8 mouse cellular contexts compared by ENCODE assay signal in the genomic region with DNA sequence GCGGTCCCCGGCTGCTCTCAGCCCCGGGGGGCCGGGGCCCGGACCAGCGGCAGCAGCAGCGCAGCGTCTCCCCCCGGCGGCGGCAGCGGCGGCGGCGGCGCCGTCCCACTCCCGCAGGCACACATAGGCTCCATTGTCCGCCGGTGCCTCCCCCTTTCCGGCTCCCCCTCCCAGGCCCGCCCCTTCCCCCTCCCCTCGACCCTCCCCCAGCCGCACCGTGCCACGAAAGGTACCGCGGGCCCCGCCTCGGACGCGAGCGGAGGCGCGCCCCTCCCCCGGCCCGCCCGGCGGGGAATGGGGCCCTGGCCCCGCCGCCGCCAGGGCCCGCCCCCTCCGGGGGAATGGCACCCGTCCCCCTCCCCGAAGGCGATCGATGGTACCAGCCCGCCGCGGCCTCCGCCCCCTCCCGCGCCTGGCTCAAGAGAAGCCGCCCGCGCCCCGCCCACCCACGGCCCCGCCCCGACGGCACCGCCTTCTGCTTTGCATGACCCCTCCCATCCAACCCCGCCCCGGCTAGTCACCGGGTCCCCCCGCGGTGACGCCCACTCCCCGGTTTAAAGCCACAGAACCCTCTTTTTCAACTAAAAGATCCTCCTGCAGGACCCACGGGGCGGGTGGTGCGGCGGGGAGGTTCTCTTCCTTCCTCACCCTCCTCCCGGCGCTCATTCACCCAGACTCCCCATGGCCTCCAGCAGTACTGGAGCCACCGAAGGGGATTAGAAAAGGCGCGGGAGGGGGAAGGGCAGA.
DNase-seq lines count a peak whose midpoint lies in the region; ATAC-seq and TF ChIP-seq lines count a peak whose summit lies in the region.

No protein-coding gene starts in this region.

- peak overlapping the region; percentile 88 for H3K4me2 ChIP-seq in lung, postnatal 0 days (replicated peaks; ENCODE audit: low read depth, low read length)

- no peak; the same call in 1 of the 2 replicates for TF ChIP-seq RAD21 in MEL (IDR thresholded peaks at IDR 0.05; ENCODE audit: low read depth, low read length)

- DNase-seq in MEL (ENCODE audit: low read depth, low spot score) = peak; percentile 98
- DNase-seq in cerebellum, adult 2 months = peak; percentile 88 to 89
- DNase-seq in forelimb bud, embryonic 11.5 days (ENCODE audit: low read depth, low spot score) = peak; percentile 93
- peak; percentile 98 for DNase-seq in hindbrain, embryonic 10.5 days (ENCODE audit: low spot score)
- DNase-seq in layer of hippocampus, adult 9-11 months = peak; percentile 96
- DNase-seq in lung, postnatal 0 days (ENCODE audit: low spot score) = peak; percentile 97
- DNase-seq in ovary, postnatal 14 days (ENCODE audit: low spot score) = peak; percentile 88
- DNase-seq in thymus, postnatal 14 days = peak; percentile 98

- H3K9ac ChIP-seq in MEL (ENCODE audit: control insufficient read depth, low read depth, low read length, poor library complexity, severe bottlenecking) = peak overlapping the region; percentile 86
- peak overlapping the region; percentile 66 for H3K9ac ChIP-seq in lung, postnatal 0 days (replicated peaks; ENCODE audit: low read depth)

- H3K79me2 ChIP-seq in MEL (ENCODE audit: control insufficient read depth, insufficient read depth, low read length, poor library complexity) = peaks cover 1% of the 10 kb centered on the region; the same call in 1 of the 2 replicates

- peak in 1 of 3 experiments; percentile 23; a peak in 2 of 6 replicates for TF ChIP-seq CTCF in MEL (IDR thresholded peaks at IDR 0.05 in 2 of 3, conservative IDR thresholded peaks at IDR 0.05 in 1 of 3; ENCODE audit: control insufficient read depth in 1 of 3, insufficient read depth in 1 of 3, low read depth in 2 of 3, low read length in 3 of 3, poor library complexity in 1 of 3, severe bottlenecking in 1 of 3)
- TF ChIP-seq CTCF in cerebellum, adult 2 months (IDR thresholded peaks at IDR 0.05; ENCODE audit: borderline replicate concordance, insufficient read depth, low read depth, low read length) = no peak
- peak; percentile 12; the same call in 1 of the 2 replicates for TF ChIP-seq CTCF in lung, postnatal 0 days (IDR thresholded peaks at IDR 0.05)

- peak overlapping the region; percentile 83 to 89 for H3K4me3 ChIP-seq in MEL (ENCODE audit: control insufficient read depth in 1 of 2, insufficient read depth in 1 of 2, low read depth in 2 of 2, low read length in 2 of 2)
- peak overlapping the region; percentile 79 for H3K4me3 ChIP-seq in cerebellum, adult 2 months (replicated peaks; ENCODE audit: insufficient read depth, low read depth, low read length)
- H3K4me3 ChIP-seq in hindbrain, embryonic 10.5 days = peak overlapping the region; percentile 69
- H3K4me3 ChIP-seq in lung, postnatal 0 days (ENCODE audit: low read depth, low read length) = peak overlapping the region; percentile 90

- peak overlapping the region; percentile 65 for H3K27ac ChIP-seq in MEL (ENCODE audit: control insufficient read depth, low read depth, low read length)
- peak overlapping the region; percentile 54; the same call in 1 of the 2 replicates for H3K27ac ChIP-seq in cerebellum, adult 2 months (ENCODE audit: insufficient read depth, low read length)
- peak overlapping the region; percentile 97 for H3K27ac ChIP-seq in hindbrain, embryonic 10.5 days
- H3K27ac ChIP-seq in lung, postnatal 0 days (ENCODE audit: low read length) = peak overlapping the region; percentile 79

- WGBS in cerebellum, adult 2 months = 1% methylated on average over 72 of the region's 79 CpGs
- WGBS in hindbrain, embryonic 10.5 days = 2% methylated on average over 72 of the region's 79 CpGs
- 2% methylated on average over 37 of the region's 79 CpGs for WGBS in lung, postnatal 0 days

- ATAC-seq in lung, postnatal 0 days = peak; percentile 92

- peaks cover 0 to 5% of the 10 kb centered on the region in 2 experiments; a peak in 2 of 4 replicates for H3K36me3 ChIP-seq in MEL (ENCODE audit: control insufficient read depth in 1 of 2, insufficient read depth in 2 of 2, low read length in 2 of 2)
- H3K36me3 ChIP-seq in hindbrain, embryonic 10.5 days = peaks cover 22% of the 10 kb centered on the region
- H3K36me3 ChIP-seq in lung, postnatal 0 days (ENCODE audit: insufficient read depth, low read length) = no peaks in the 10 kb centered on the region

- H3K9me3 ChIP-seq in MEL (replicated peaks; ENCODE audit: insufficient read depth, low read length) = no peaks in the 10 kb centered on the region
- 0 out of 2 replicates have a peak, but pooled peaks cover 3% of the 10 kb centered on the region for H3K9me3 ChIP-seq in hindbrain, embryonic 10.5 days
- H3K9me3 ChIP-seq in lung, postnatal 0 days (ENCODE audit: low read length) = no peaks in the 10 kb centered on the region

- 0 out of 4 replicates have a peak, but pooled peaks of 1 of the 2 experiments have one; percentile 14 for TF ChIP-seq EP300 in MEL (IDR thresholded peaks at IDR 0.05; ENCODE audit: low read depth in 1 of 2, low read length in 2 of 2)
- TF ChIP-seq EP300 in lung, postnatal 0 days (IDR thresholded peaks at IDR 0.05) = no peak

- peak; percentile 55 to 75 for TF ChIP-seq POLR2A in MEL (IDR thresholded peaks at IDR 0.05; ENCODE audit: control insufficient read depth in 1 of 2, insufficient read depth in 1 of 2, low read depth in 1 of 2, low read length in 2 of 2, poor library complexity in 1 of 2)
- TF ChIP-seq POLR2A in cerebellum, adult 2 months (IDR thresholded peaks at IDR 0.05; ENCODE audit: borderline replicate concordance, insufficient read depth, low read length) = peak; percentile 28; the same call in 1 of the 2 replicates

- H3K4me1 ChIP-seq in MEL (ENCODE audit: control insufficient read depth in 1 of 2, insufficient read depth in 2 of 2, low read length in 2 of 2) = peaks cover 3 to 20% of the 10 kb centered on the region in 2 experiments; a peak in 3 of 4 replicates
- no peaks in the 10 kb centered on the region; the same call in 1 of the 2 replicates for H3K4me1 ChIP-seq in cerebellum, adult 2 months (ENCODE audit: control insufficient read depth, insufficient read depth, low read length)
- H3K4me1 ChIP-seq in hindbrain, embryonic 10.5 days (replicated peaks) = peaks cover 51% of the 10 kb centered on the region
- H3K4me1 ChIP-seq in lung, postnatal 0 days (ENCODE audit: insufficient read depth, low read depth, low read length) = no peaks in the 10 kb centered on the region

- H3K27me3 ChIP-seq in MEL (ENCODE audit: control insufficient read depth in 1 of 2, insufficient read depth in 2 of 2, low read length in 2 of 2) = no peaks in the 10 kb centered on the region
- H3K27me3 ChIP-seq in cerebellum, adult 2 months (ENCODE audit: control insufficient read depth, insufficient read depth, low read length) = no peaks in the 10 kb centered on the region
- no peaks in the 10 kb centered on the region for H3K27me3 ChIP-seq in hindbrain, embryonic 10.5 days (ENCODE audit: insufficient read depth, poor library complexity, severe bottlenecking)
- H3K27me3 ChIP-seq in lung, postnatal 0 days (replicated peaks; ENCODE audit: insufficient read depth, low read length) = no peaks in the 10 kb centered on the region

TF ChIP-seq in MEL, 35 proteins besides CTCF, POLR2A, EP300 and RAD21:
- TF ChIP-seq HCFC1 (IDR thresholded peaks at IDR 0.05; ENCODE audit: low read depth, low read length) (peak; percentile 79), POLR2AphosphoS2 (IDR thresholded peaks at IDR 0.05; ENCODE audit: low read length) (peak; percentile 78; the same call in 1 of the 2 replicates), ELF1 (IDR thresholded peaks at IDR 0.05; ENCODE audit: low read depth, low read length) (peak; percentile 47; the same call in 1 of the 2 replicates), SIN3A (IDR thresholded peaks at IDR 0.05; ENCODE audit: low read length) (peak; percentile 94), ETS1 (IDR thresholded peaks at IDR 0.05; ENCODE audit: low read depth, low read length) (no peak), ZC3H11A (IDR thresholded peaks at IDR 0.05; ENCODE audit: low read depth, low read length) (no peak), MAZ (IDR thresholded peaks at IDR 0.05; ENCODE audit: low read depth, low read length) (peak; percentile 96; the same call in 1 of the 2 replicates), ZMIZ1 (IDR thresholded peaks at IDR 0.05; ENCODE audit: low read depth, low read length) (no peak), UBTF (IDR thresholded peaks at IDR 0.05; ENCODE audit: borderline replicate concordance, insufficient read depth, low read depth, low read length) (0 out of 2 replicates have a peak, but pooled peaks have one; percentile 91), ZKSCAN1 (IDR thresholded peaks at IDR 0.05; ENCODE audit: low read depth, low read length) (no peak), NELFE (IDR thresholded peaks at IDR 0.05; ENCODE audit: low read depth, low read length) (peak; percentile 82), TBP (IDR thresholded peaks at IDR 0.05; ENCODE audit: low read depth, low read length) (peak; percentile 73), USF2 (IDR thresholded peaks at IDR 0.05; ENCODE audit: borderline replicate concordance in 1 of 2, insufficient read depth in 1 of 2, low read depth in 1 of 2, low read length in 2 of 2) (no peak), RCOR1 (IDR thresholded peaks at IDR 0.05; ENCODE audit: low read depth, low read length) (no peak), MYC (IDR thresholded peaks at IDR 0.05; ENCODE audit: low read depth, low read length) (no peak), MYB (IDR thresholded peaks at IDR 0.05; ENCODE audit: low read depth, low read length) (no peak), E2F4 (IDR thresholded peaks at IDR 0.05; ENCODE audit: borderline replicate concordance, low read depth, low read length) (no peak), MAX (IDR thresholded peaks at IDR 0.05; ENCODE audit: low read length) (no peak; the same call in 1 of the 2 replicates), NRF1 (IDR thresholded peaks at IDR 0.05; ENCODE audit: insufficient read depth, low read depth, low read length, poor library complexity, severe bottlenecking) (no peak), USF1 (IDR thresholded peaks at IDR 0.05; ENCODE audit: low read depth, low read length) (peak; percentile 79), TCF12 (IDR thresholded peaks at IDR 0.05; ENCODE audit: low read depth, low read length) (peak; percentile 44; the same call in 1 of the 2 replicates), KAT2A (conservative IDR thresholded peaks at IDR 0.05; ENCODE audit: low read depth, low read length) (no peak), MAFK (IDR thresholded peaks at IDR 0.05; ENCODE audit: borderline replicate concordance, low read depth, low read length) (no peak), MXI1 (IDR thresholded peaks at IDR 0.05; ENCODE audit: low read depth, low read length) (0 out of 2 replicates have a peak, but pooled peaks have one; percentile 47), CHD1 (IDR thresholded peaks at IDR 0.05; ENCODE audit: low read depth, low read length) (no peak)

Comparison
In these comparisons a context has a peak if more than half of its experiments do, and no peak if none do; other contexts are left out.
1. Peak in every context shown above with its lines: DNase-seq, ATAC-seq, H3K4me3 ChIP-seq and H3K27ac ChIP-seq.